Mouse (Mus musculus): ENCODE measurements at regions not wholly inside any gene's neighbourhood (a gene's known extent, or its start where the extent isn't known, plus 50 kb on each side); places are given as distances from the start of the nearest gene placed in this dataset.

- Histone ChIP-seq H3K4me2 (replicated peaks; ENCODE audit: low read depth, low read length) (no peak overlapping the region), H3K4me1 (replicated peaks; ENCODE audit: control insufficient read depth, insufficient read depth, low read length) (peaks cover 9% of the 10 kb centered on the region), H3K36me3 (ENCODE audit: control insufficient read depth, insufficient read depth, low read length) (no peaks in the 10 kb centered on the region), H3K4me3 (ENCODE audit: low read depth, low read length) (no peak overlapping the region), H3K27ac (ENCODE audit: low read depth, low read length) (no peak overlapping the region), H3K9me3 (ENCODE audit: control insufficient read depth, low read length) (no peaks in the 10 kb centered on the region), H3K9ac (ENCODE audit: low read depth, low read length) (no peak overlapping the region), H3K27me3 (ENCODE audit: control insufficient read depth, insufficient read depth, low read length) (peaks cover under 1% of the 10 kb centered on the region; the same call in 1 of the 2 replicates)
- DNase-seq (ENCODE audit: low spot score) = no peak
- 6% methylated on average over 6 of the region's 6 CpGs for WGBS
- ATAC-seq (ENCODE audit: low FRiP score) = no peak
These were observed 107.1 kb upstream of the Csf3r start for GRCm38 (mm10) chr4:125917210-125917609.

- Histone ChIP-seq H3K9me3 (ENCODE audit: control insufficient read depth, low read length) (no peaks in the 10 kb centered on the region), H3K36me3 (ENCODE audit: control insufficient read depth, insufficient read depth, low read length) (no peaks in the 10 kb centered on the region), H3K4me1 (replicated peaks; ENCODE audit: control insufficient read depth, insufficient read depth, low read length) (peaks cover 21% of the 10 kb centered on the region), H3K4me2 (replicated peaks; ENCODE audit: low read depth, low read length) (peak overlapping the region; percentile 38), H3K27ac (ENCODE audit: low read depth, low read length) (peak overlapping the region; percentile 85), H3K27me3 (ENCODE audit: control insufficient read depth, insufficient read depth, low read length) (no peaks in the 10 kb centered on the region), H3K4me3 (ENCODE audit: low read depth, low read length) (peak overlapping the region; percentile 19; the same call in 1 of the 2 replicates), H3K9ac (ENCODE audit: low read depth, low read length) (peak overlapping the region; percentile 28)
- WGBS = 8% methylated on average over 19 of the region's 19 CpGs
- ATAC-seq (ENCODE audit: low FRiP score) (peak; percentile 57; the same call in 1 of the 2 replicates), DNase-seq (ENCODE audit: low spot score) (peak; percentile 87)
These were observed 102.6 kb upstream of the Csf3r start for GRCm38 (mm10) chr4:125921550-125922316.

- Histone ChIP-seq H3K9me3 (ENCODE audit: control insufficient read depth, low read length) (no peaks in the 10 kb centered on the region), H3K4me3 (ENCODE audit: low read depth, low read length) (no peak overlapping the region), H3K36me3 (ENCODE audit: control insufficient read depth, insufficient read depth, low read length) (no peaks in the 10 kb centered on the region), H3K27ac (ENCODE audit: low read depth, low read length) (peak overlapping the region; percentile 85), H3K9ac (ENCODE audit: low read depth, low read length) (no peak overlapping the region), H3K27me3 (ENCODE audit: control insufficient read depth, insufficient read depth, low read length) (no peaks in the 10 kb centered on the region), H3K4me2 (replicated peaks; ENCODE audit: low read depth, low read length) (peak overlapping the region; percentile 38; the same call in 1 of the 2 replicates), H3K4me1 (replicated peaks; ENCODE audit: control insufficient read depth, insufficient read depth, low read length) (peaks cover 19% of the 10 kb centered on the region)
- peak; percentile 52 for DNase-seq (ENCODE audit: low spot score)
- peak; percentile 64 for ATAC-seq (ENCODE audit: low FRiP score)
- WGBS = 12% methylated on average over 11 of the region's 11 CpGs
These were observed 102.0 kb upstream of the Csf3r start for GRCm38 (mm10) chr4:125922317-125922878.

GRCm38 (mm10) chr4:125923225-125923624 lies 101.1 kb upstream of the Csf3r start:
- peaks cover 19% of the 10 kb centered on the region for H3K4me1 ChIP-seq (replicated peaks; ENCODE audit: control insufficient read depth, insufficient read depth, low read length)
- no peak overlapping the region for H3K4me3 ChIP-seq (ENCODE audit: low read depth, low read length)
- no peak overlapping the region for H3K4me2 ChIP-seq (replicated peaks; ENCODE audit: low read depth, low read length)
- H3K9me3 ChIP-seq (ENCODE audit: control insufficient read depth, low read length) = no peaks in the 10 kb centered on the region
- H3K27me3 ChIP-seq (ENCODE audit: control insufficient read depth, insufficient read depth, low read length) = no peaks in the 10 kb centered on the region
- H3K27ac ChIP-seq (ENCODE audit: low read depth, low read length) = peak overlapping the region; percentile 85
- WGBS = 30% methylated on average over 7 of the region's 7 CpGs
- H3K36me3 ChIP-seq (ENCODE audit: control insufficient read depth, insufficient read depth, low read length) = no peaks in the 10 kb centered on the region
- peak; percentile 63 for DNase-seq (ENCODE audit: low spot score)
- ATAC-seq (ENCODE audit: low FRiP score) = peak; percentile 36
- H3K9ac ChIP-seq (ENCODE audit: low read depth, low read length) = no peak overlapping the region

- peak overlapping the region; percentile 40; the same call in 1 of the 2 replicates for H3K27ac ChIP-seq (ENCODE audit: low read depth, low read length)
- DNase-seq (ENCODE audit: low spot score) = no peak
- H3K4me2 ChIP-seq (replicated peaks; ENCODE audit: low read depth, low read length) = no peak overlapping the region
- 49% methylated on average over 4 of the region's 4 CpGs for WGBS
- no peak for ATAC-seq (ENCODE audit: low FRiP score)
- H3K9ac ChIP-seq (ENCODE audit: low read depth, low read length) = no peak overlapping the region
- H3K9me3 ChIP-seq (ENCODE audit: control insufficient read depth, low read length) = no peaks in the 10 kb centered on the region
- peaks cover 16% of the 10 kb centered on the region for H3K4me1 ChIP-seq (replicated peaks; ENCODE audit: control insufficient read depth, insufficient read depth, low read length)
- no peaks in the 10 kb centered on the region for H3K36me3 ChIP-seq (ENCODE audit: control insufficient read depth, insufficient read depth, low read length)
- H3K27me3 ChIP-seq (ENCODE audit: control insufficient read depth, insufficient read depth, low read length) = no peaks in the 10 kb centered on the region
- H3K4me3 ChIP-seq (ENCODE audit: low read depth, low read length) = no peak overlapping the region
These were observed 96.2 kb upstream of the Csf3r start for GRCm38 (mm10) chr4:125928196-125928595.

GRCm38 (mm10) chr4:125929122-125929772 lies 95.1 kb upstream of the Csf3r start:
- no peak overlapping the region for H3K4me3 ChIP-seq (ENCODE audit: low read depth, low read length)
- ATAC-seq (ENCODE audit: low FRiP score) (0 out of 2 replicates have a peak, but pooled peaks have one; percentile 52), DNase-seq (ENCODE audit: low spot score) (peak; percentile 35)
- H3K9me3 ChIP-seq (ENCODE audit: control insufficient read depth, low read length) = no peaks in the 10 kb centered on the region
- peak overlapping the region; percentile 74 for H3K27ac ChIP-seq (ENCODE audit: low read depth, low read length)
- peaks cover 19% of the 10 kb centered on the region for H3K4me1 ChIP-seq (replicated peaks; ENCODE audit: control insufficient read depth, insufficient read depth, low read length)
- H3K36me3 ChIP-seq (ENCODE audit: control insufficient read depth, insufficient read depth, low read length) = no peaks in the 10 kb centered on the region
- 59% methylated on average over 17 of the region's 17 CpGs for WGBS
- no peaks in the 10 kb centered on the region for H3K27me3 ChIP-seq (ENCODE audit: control insufficient read depth, insufficient read depth, low read length)
- H3K4me2 ChIP-seq (replicated peaks; ENCODE audit: low read depth, low read length) = no peak overlapping the region
- H3K9ac ChIP-seq (ENCODE audit: low read depth, low read length) = no peak overlapping the region

- Histone ChIP-seq H3K27ac (ENCODE audit: low read depth, low read length) (peak overlapping the region; percentile 27), H3K27me3 (ENCODE audit: control insufficient read depth, insufficient read depth, low read length) (no peaks in the 10 kb centered on the region), H3K4me2 (replicated peaks; ENCODE audit: low read depth, low read length) (no peak overlapping the region), H3K36me3 (ENCODE audit: control insufficient read depth, insufficient read depth, low read length) (no peaks in the 10 kb centered on the region), H3K9ac (ENCODE audit: low read depth, low read length) (no peak overlapping the region), H3K4me1 (replicated peaks; ENCODE audit: control insufficient read depth, insufficient read depth, low read length) (peaks cover 19% of the 10 kb centered on the region), H3K9me3 (ENCODE audit: control insufficient read depth, low read length) (no peaks in the 10 kb centered on the region), H3K4me3 (ENCODE audit: low read depth, low read length) (no peak overlapping the region)
- peak; percentile 62 for DNase-seq (ENCODE audit: low spot score)
- 26% methylated on average over 10 of the region's 10 CpGs for WGBS
- peak; percentile 63; the same call in 1 of the 2 replicates for ATAC-seq (ENCODE audit: low FRiP score)
These were observed 93.6 kb upstream of the Csf3r start for GRCm38 (mm10) chr4:125930764-125931163.

- Histone ChIP-seq H3K4me2 (replicated peaks; ENCODE audit: low read depth, low read length) (no peak overlapping the region), H3K27ac (ENCODE audit: low read depth, low read length) (peak overlapping the region; percentile 27), H3K9ac (ENCODE audit: low read depth, low read length) (no peak overlapping the region), H3K27me3 (ENCODE audit: control insufficient read depth, insufficient read depth, low read length) (no peaks in the 10 kb centered on the region), H3K9me3 (ENCODE audit: control insufficient read depth, low read length) (no peaks in the 10 kb centered on the region), H3K36me3 (ENCODE audit: control insufficient read depth, insufficient read depth, low read length) (no peaks in the 10 kb centered on the region), H3K4me1 (replicated peaks; ENCODE audit: control insufficient read depth, insufficient read depth, low read length) (peaks cover 19% of the 10 kb centered on the region), H3K4me3 (ENCODE audit: low read depth, low read length) (no peak overlapping the region)
- DNase-seq (ENCODE audit: low spot score) = no peak
- ATAC-seq (ENCODE audit: low FRiP score) = no peak
- WGBS = 47% methylated on average over 6 of the region's 6 CpGs
These were observed 93.0 kb upstream of the Csf3r start for GRCm38 (mm10) chr4:125931321-125931720.

Measured in hindbrain, embryonic 11.5 days (tissue).